Mouse (Mus musculus) layer of hippocampus, postnatal 36 days (tissue): ENCODE measurements at regions not wholly inside any gene's neighbourhood (a gene's known extent, or its start where the extent isn't known, plus 50 kb on each side); places are given as distances from the start of the nearest gene placed in this dataset.
"Not testable (repeated sequence)": the region's sequence is repeated elsewhere in the genome, so short reads cannot be mapped to it uniquely, and the experiment has no call there.

Experiments
- DNase-seq, 2 experiments: peaks; one replicate each; pipeline ENCODE4 v3.0.0; 2022

- peak in 1 of 2 experiments; percentile 6 for DNase-seq
Observed at GRCm38 (mm10) chr16:42546229-42547163, 206.0 kb upstream of the Gap43 start.

GRCm38 (mm10) chr16:42517321-42517720 is 176.9 kb upstream of the Gap43 start:
- DNase-seq: no peak

GRCm38 (mm10) chr16:42515929-42516328 is 175.5 kb upstream of the Gap43 start:
- DNase-seq: no peak

- DNase-seq: no peak
Observed at GRCm38 (mm10) chr16:42505107-42505506, 164.7 kb upstream of the Gap43 start.

- no peak for DNase-seq
Observed at GRCm38 (mm10) chr16:42501713-42502112, 161.3 kb upstream of the Gap43 start.

GRCm38 (mm10) chr16:42501109-42501508 is 160.7 kb upstream of the Gap43 start:
- not testable (repeated sequence) for DNase-seq

- DNase-seq: no peak
Observed at GRCm38 (mm10) chr16:42499514-42499913, 159.1 kb upstream of the Gap43 start.

- no peak for DNase-seq
Observed at GRCm38 (mm10) chr16:42498368-42498767, 157.9 kb upstream of the Gap43 start.

- no peak for DNase-seq
Observed at GRCm38 (mm10) chr16:42493596-42493995, 153.1 kb upstream of the Gap43 start.

- DNase-seq: no peak
Observed at GRCm38 (mm10) chr16:42488745-42489144, 148.3 kb upstream of the Gap43 start.

- no peak for DNase-seq
Observed at GRCm38 (mm10) chr16:42479978-42480377, 139.5 kb upstream of the Gap43 start.

GRCm38 (mm10) chr16:42466976-42467375 is 126.5 kb upstream of the Gap43 start:
- no peak for DNase-seq

GRCm38 (mm10) chr16:42456335-42456984 is 116.0 kb upstream of the Gap43 start:
- no peak for DNase-seq

- no peak for DNase-seq
Observed at GRCm38 (mm10) chr16:42453338-42453737, 112.9 kb upstream of the Gap43 start.

GRCm38 (mm10) chr16:42449840-42450444 is 109.5 kb upstream of the Gap43 start:
- DNase-seq: no peak

GRCm38 (mm10) chr16:42444863-42445423 is 104.5 kb upstream of the Gap43 start:
- peak; percentile 34 to 47 for DNase-seq

- peak in 1 of 2 experiments; percentile 3 for DNase-seq
Observed at GRCm38 (mm10) chr16:42444408-42444862, 104.0 kb upstream of the Gap43 start.

- DNase-seq: no peak
Observed at GRCm38 (mm10) chr16:42440822-42441221, 100.4 kb upstream of the Gap43 start.

GRCm38 (mm10) chr16:42431529-42431928 is 91.1 kb upstream of the Gap43 start:
- no peak for DNase-seq

- no peak for DNase-seq
Observed at GRCm38 (mm10) chr16:42416673-42417072, 76.2 kb upstream of the Gap43 start.

GRCm38 (mm10) chr16:42412031-42412430 is 71.6 kb upstream of the Gap43 start:
- not testable (repeated sequence) for DNase-seq

- no peak for DNase-seq
Observed at GRCm38 (mm10) chr16:42396596-42396995, 56.1 kb upstream of the Gap43 start.
